Mouse (Mus musculus): ENCODE results near the gene Tmem54. TPM values are rescaled to one million over a fixed set of nuclear protein-coding genes. Genes with fewer than 3 reads are reported as not detected.

The Tmem54 gene
- total and polyA plus RNA-seq, 3 experiments: 0.23 TPM; not detected in 2

- no peak for TF ChIP-seq EP300 (IDR thresholded peaks at IDR 0.05; ENCODE audit: insufficient read depth, low read depth, low read length)
- no peak for TF ChIP-seq CTCF (IDR thresholded peaks at IDR 0.05)
- TF ChIP-seq POLR2A (IDR thresholded peaks at IDR 0.05; ENCODE audit: insufficient read depth, low read depth, low read length): no peak
- WGBS: 49% methylated on average over 4 of the region's 4 CpGs
Observed at GRCm38 (mm10) chr4:129059922-129060321, 45.4 kb upstream of the Tmem54 start.

GRCm38 (mm10) chr4:129061486-129061885 lies 43.9 kb upstream of the Tmem54 start:
- no peaks in the 10 kb centered on the region; the same call in none of the 2 replicates for H3K4me1 ChIP-seq (ENCODE audit: control insufficient read depth, insufficient read depth, low read length)
- H3K9ac ChIP-seq (ENCODE audit: low read depth, low read length): no peak overlapping the region
- intact Hi-C loops (cut with DNase I): no loop called here
- TF ChIP-seq EP300 (IDR thresholded peaks at IDR 0.05; ENCODE audit: insufficient read depth, low read depth, low read length) (no peak), POLR2A (IDR thresholded peaks at IDR 0.05; ENCODE audit: insufficient read depth, low read depth, low read length) (no peak), CTCF (IDR thresholded peaks at IDR 0.05) (no peak)
- H3K36me3 ChIP-seq (ENCODE audit: control insufficient read depth, insufficient read depth, low read length): no peaks in the 10 kb centered on the region; the same call in 1 of the 2 replicates
- DNase-seq: no peak
- no peaks in the 10 kb centered on the region; the same call in 1 of the 2 replicates for H3K79me2 ChIP-seq (replicated peaks; ENCODE audit: control insufficient read depth, insufficient read depth, low read length)
- no peak overlapping the region for H3K4me3 ChIP-seq
- H3K27ac ChIP-seq: no peak overlapping the region
- no peaks in the 10 kb centered on the region for H3K27me3 ChIP-seq (ENCODE audit: control insufficient read depth, insufficient read depth, low read length)
- WGBS: 98% methylated on average over 1 of the region's 1 CpGs

More at GRCm38 (mm10) chr4:129059922-129060321, 45.4 kb upstream of the Tmem54 start:
- no peaks in the 10 kb centered on the region; the same call in none of the 2 replicates for H3K4me1 ChIP-seq (ENCODE audit: control insufficient read depth, insufficient read depth, low read length)
- peak overlapping the region; percentile 0; the same call in 1 of the 2 replicates for H3K27ac ChIP-seq
- H3K9ac ChIP-seq (ENCODE audit: low read depth, low read length): no peak overlapping the region
- DNase-seq: no peak
- intact Hi-C loops (cut with DNase I): loop anchor here (2.0 to 5.0 kb wide), 4 partner anchors 38 to 338 kb away; partner anchors contain the start of genes S100pbp and Yars
- H3K36me3 ChIP-seq (ENCODE audit: control insufficient read depth, insufficient read depth, low read length): no peaks in the 10 kb centered on the region; the same call in 1 of the 2 replicates
- H3K27me3 ChIP-seq (ENCODE audit: control insufficient read depth, insufficient read depth, low read length): no peaks in the 10 kb centered on the region
- peak overlapping the region; percentile 94; the same call in 1 of the 2 replicates for H3K4me3 ChIP-seq
- no peaks in the 10 kb centered on the region for H3K79me2 ChIP-seq (replicated peaks; ENCODE audit: control insufficient read depth, insufficient read depth, low read length)

- H3K4me1 ChIP-seq (ENCODE audit: control insufficient read depth, insufficient read depth, low read length): no peaks in the 10 kb centered on the region; the same call in none of the 2 replicates
- intact Hi-C loops (cut with DNase I): no loop called here
- no peak for DNase-seq
- H3K79me2 ChIP-seq (replicated peaks; ENCODE audit: control insufficient read depth, insufficient read depth, low read length): no peaks in the 10 kb centered on the region; the same call in 1 of the 2 replicates
- no peaks in the 10 kb centered on the region for H3K27me3 ChIP-seq (ENCODE audit: control insufficient read depth, insufficient read depth, low read length)
- H3K36me3 ChIP-seq (ENCODE audit: control insufficient read depth, insufficient read depth, low read length): no peaks in the 10 kb centered on the region; the same call in 1 of the 2 replicates
- 65% methylated on average over 3 of the region's 3 CpGs for WGBS
- H3K27ac ChIP-seq: no peak overlapping the region
- no peak for TF ChIP-seq CTCF (IDR thresholded peaks at IDR 0.05)
- no peak overlapping the region for H3K9ac ChIP-seq (ENCODE audit: low read depth, low read length)
- H3K4me3 ChIP-seq: no peak overlapping the region
Observed at GRCm38 (mm10) chr4:129062281-129063075, 42.9 kb upstream of the Tmem54 start.

GRCm38 (mm10) chr4:129065688-129066236 lies 39.6 kb upstream of the Tmem54 start:
- DNase-seq: no peak
- Histone ChIP-seq H3K4me1 (ENCODE audit: control insufficient read depth, insufficient read depth, low read length) (no peaks in the 10 kb centered on the region; the same call in none of the 2 replicates), H3K36me3 (ENCODE audit: control insufficient read depth, insufficient read depth, low read length) (no peaks in the 10 kb centered on the region), H3K4me3 (no peak overlapping the region), H3K27ac (no peak overlapping the region), H3K79me2 (replicated peaks; ENCODE audit: control insufficient read depth, insufficient read depth, low read length) (no peaks in the 10 kb centered on the region; the same call in 1 of the 2 replicates), H3K9ac (ENCODE audit: low read depth, low read length) (no peak overlapping the region), H3K27me3 (ENCODE audit: control insufficient read depth, insufficient read depth, low read length) (no peaks in the 10 kb centered on the region)
- TF ChIP-seq EP300 (IDR thresholded peaks at IDR 0.05; ENCODE audit: insufficient read depth, low read depth, low read length) (no peak), POLR2A (IDR thresholded peaks at IDR 0.05; ENCODE audit: insufficient read depth, low read depth, low read length) (no peak), CTCF (IDR thresholded peaks at IDR 0.05) (no peak)
- intact Hi-C loops (cut with DNase I): no loop called here

- no peak for TF ChIP-seq CTCF (IDR thresholded peaks at IDR 0.05)
- no peak for TF ChIP-seq POLR2A (IDR thresholded peaks at IDR 0.05; ENCODE audit: insufficient read depth, low read depth, low read length)
- no peak for TF ChIP-seq EP300 (IDR thresholded peaks at IDR 0.05; ENCODE audit: insufficient read depth, low read depth, low read length)
- WGBS: 83% methylated on average over 5 of the region's 5 CpGs
- Histone ChIP-seq H3K27ac (no peak overlapping the region), H3K79me2 (replicated peaks; ENCODE audit: control insufficient read depth, insufficient read depth, low read length) (no peaks in the 10 kb centered on the region; the same call in 1 of the 2 replicates), H3K36me3 (ENCODE audit: control insufficient read depth, insufficient read depth, low read length) (no peaks in the 10 kb centered on the region; the same call in 1 of the 2 replicates), H3K27me3 (ENCODE audit: control insufficient read depth, insufficient read depth, low read length) (no peaks in the 10 kb centered on the region), H3K9ac (ENCODE audit: low read depth, low read length) (no peak overlapping the region), H3K4me1 (ENCODE audit: control insufficient read depth, insufficient read depth, low read length) (peaks cover 3% of the 10 kb centered on the region), H3K4me3 (no peak overlapping the region)
- DNase-seq: no peak
- intact Hi-C loops (cut with DNase I): no loop called here
Observed at GRCm38 (mm10) chr4:129067638-129068415, 37.5 kb upstream of the Tmem54 start.
